Mouse (Mus musculus) C2C12 (cell line): ENCODE measurements around the gene Tmprss9.

Experiments
- CEBPB ChIP-seq: IDR thresholded peaks from one replicate; pipeline ENCODE4 v1.6.1; 2011; ENCODE audit warnings: low read depth, mild to moderate bottlenecking, control low read depth, moderate library complexity
- CTCF ChIP-seq: IDR thresholded peaks from one replicate; pipeline ENCODE4 v1.5.1; 2011; ENCODE audit not compliant: control insufficient read depth, insufficient read depth, insufficient read length
- FOSL1 ChIP-seq: IDR thresholded peaks from one replicate; pipeline ENCODE4 v1.8.0; 2011; ENCODE audit warnings: mild to moderate bottlenecking, low read length; ENCODE audit not compliant: poor library complexity, insufficient read depth, severe bottlenecking
- MAX ChIP-seq: IDR thresholded peaks from one replicate; pipeline ENCODE4 v1.6.1; 2011; ENCODE audit warnings: mild to moderate bottlenecking, control low read depth
- MYOD1 ChIP-seq: IDR thresholded peaks from one replicate; pipeline ENCODE4 v1.6.1; 2011; ENCODE audit warnings: low read depth; ENCODE audit not compliant: control insufficient read depth, insufficient read length
- USF1 ChIP-seq: IDR thresholded peaks from one replicate; pipeline ENCODE4 v1.6.1; 2011; ENCODE audit warnings: low read depth, mild to moderate bottlenecking, control low read depth, moderate library complexity

DNA sequence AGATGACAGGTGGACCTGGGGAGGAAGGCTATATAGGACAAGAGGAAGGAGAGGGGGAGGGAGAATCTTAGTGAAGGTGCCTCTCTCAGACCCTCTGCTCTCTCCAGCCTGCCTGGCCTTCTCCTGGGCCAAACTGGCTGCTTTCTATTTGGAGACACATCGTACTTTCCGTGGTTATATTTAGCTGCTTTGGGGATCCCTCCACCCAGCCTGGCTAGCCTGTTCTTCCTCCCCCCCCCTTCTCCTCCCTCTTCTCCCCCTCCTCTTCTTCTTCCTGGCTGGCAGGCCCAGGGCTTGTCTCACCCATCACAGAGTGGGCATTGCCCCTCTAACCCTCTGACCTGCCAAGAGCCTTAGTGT lies 69.3 kb downstream of the Tmprss9 start:
- TF ChIP-seq USF1: no peak
- no peak for TF ChIP-seq CTCF
- no peak for TF ChIP-seq CEBPB
- no peak for TF ChIP-seq MYOD1
- TF ChIP-seq MAX: no peak
- no peak for TF ChIP-seq FOSL1
